Mouse (Mus musculus): Measurements from ENCODE around the gene Vti1a. TPM values are rescaled to one million over a fixed set of nuclear protein-coding genes. Genes with fewer than 3 reads are reported as not detected.

Vti1a gene
- polyA plus RNA-seq, 1 experiment from 2014 or later, result 17.9 TPM

GRCm38 (mm10) chr19:55276100-55276499 lies 40.0 kb upstream of the Vti1a start:
- H3K9ac ChIP-seq (replicated peaks; ENCODE audit: low read depth), result no peak overlapping the region
- no peak overlapping the region for H3K27ac ChIP-seq (ENCODE audit: low read length)
- H3K4me2 ChIP-seq (replicated peaks; ENCODE audit: low read depth, low read length), result no peak overlapping the region
- no peaks in the 10 kb centered on the region for H3K27me3 ChIP-seq (replicated peaks; ENCODE audit: insufficient read depth, low read length)
- DNase-seq (ENCODE audit: low spot score), result no peak
- H3K4me3 ChIP-seq (ENCODE audit: low read depth, low read length), result no peak overlapping the region
- TF ChIP-seq CTCF (IDR thresholded peaks at IDR 0.05), result no peak
- TF ChIP-seq EP300 (IDR thresholded peaks at IDR 0.05), result no peak
- peaks cover 12% of the 10 kb centered on the region; the same call in 1 of the 2 replicates for H3K36me3 ChIP-seq (ENCODE audit: insufficient read depth, low read length)
- no peak for ATAC-seq
- 78% methylated on average over 4 of the region's 4 CpGs for WGBS
- no peaks in the 10 kb centered on the region for H3K9me3 ChIP-seq (ENCODE audit: low read length)
- H3K4me1 ChIP-seq (ENCODE audit: insufficient read depth, low read depth, low read length), result peaks cover under 1% of the 10 kb centered on the region; the same call in 1 of the 2 replicates

- DNase-seq (ENCODE audit: low spot score) (no peak), ATAC-seq (no peak)
- WGBS, result 71% methylated on average over 3 of the region's 3 CpGs
These were observed 39.3 kb upstream of the Vti1a start for GRCm38 (mm10) chr19:55276770-55277169.

GRCm38 (mm10) chr19:55284093-55284492 lies 32.0 kb upstream of the Vti1a start:
- H3K27me3 ChIP-seq (replicated peaks; ENCODE audit: insufficient read depth, low read length), result no peaks in the 10 kb centered on the region
- DNase-seq (ENCODE audit: low spot score) (no peak), ATAC-seq (no peak)
- no peak overlapping the region for H3K4me3 ChIP-seq (ENCODE audit: low read depth, low read length)
- peaks cover 30% of the 10 kb centered on the region for H3K36me3 ChIP-seq (ENCODE audit: insufficient read depth, low read length)
- H3K4me2 ChIP-seq (replicated peaks; ENCODE audit: low read depth, low read length), result no peak overlapping the region
- H3K4me1 ChIP-seq (ENCODE audit: insufficient read depth, low read depth, low read length), result no peaks in the 10 kb centered on the region
- TF ChIP-seq EP300 (IDR thresholded peaks at IDR 0.05), result no peak
- TF ChIP-seq CTCF (IDR thresholded peaks at IDR 0.05), result no peak
- no peak overlapping the region for H3K9ac ChIP-seq (replicated peaks; ENCODE audit: low read depth)
- WGBS, result 72% methylated on average over 4 of the region's 4 CpGs
- no peaks in the 10 kb centered on the region for H3K9me3 ChIP-seq (ENCODE audit: low read length)
- H3K27ac ChIP-seq (ENCODE audit: low read length), result no peak overlapping the region

More at GRCm38 (mm10) chr19:55276770-55277169, 39.3 kb upstream of the Vti1a start:
- no peak overlapping the region for H3K4me2 ChIP-seq (replicated peaks; ENCODE audit: low read depth, low read length)
- TF ChIP-seq CTCF (IDR thresholded peaks at IDR 0.05), result no peak
- no peak for TF ChIP-seq EP300 (IDR thresholded peaks at IDR 0.05)
- H3K9ac ChIP-seq (replicated peaks; ENCODE audit: low read depth), result no peak overlapping the region
- H3K4me3 ChIP-seq (ENCODE audit: low read depth, low read length), result no peak overlapping the region
- H3K4me1 ChIP-seq (ENCODE audit: insufficient read depth, low read depth, low read length), result no peaks in the 10 kb centered on the region; the same call in 1 of the 2 replicates
- no peaks in the 10 kb centered on the region for H3K9me3 ChIP-seq (ENCODE audit: low read length)
- H3K36me3 ChIP-seq (ENCODE audit: insufficient read depth, low read length), result peaks cover 18% of the 10 kb centered on the region
- no peaks in the 10 kb centered on the region for H3K27me3 ChIP-seq (replicated peaks; ENCODE audit: insufficient read depth, low read length)
- no peak overlapping the region for H3K27ac ChIP-seq (ENCODE audit: low read length)

GRCm38 (mm10) chr19:55286034-55286433 lies 30.1 kb upstream of the Vti1a start:
- 86% methylated on average over 4 of the region's 4 CpGs for WGBS
- no peaks in the 10 kb centered on the region for H3K4me1 ChIP-seq (ENCODE audit: insufficient read depth, low read depth, low read length)

GRCm38 (mm10) chr19:55288974-55289373 lies 27.1 kb upstream of the Vti1a start:
- no peak overlapping the region for H3K9ac ChIP-seq (replicated peaks; ENCODE audit: low read depth)
- ATAC-seq, result no peak
- H3K4me3 ChIP-seq (ENCODE audit: low read depth, low read length), result no peak overlapping the region
- H3K4me2 ChIP-seq (replicated peaks; ENCODE audit: low read depth, low read length), result no peak overlapping the region
- no peak for DNase-seq (ENCODE audit: low spot score)
- no peaks in the 10 kb centered on the region for H3K9me3 ChIP-seq (ENCODE audit: low read length)
- H3K27me3 ChIP-seq (replicated peaks; ENCODE audit: insufficient read depth, low read length), result no peaks in the 10 kb centered on the region
- no peaks in the 10 kb centered on the region for H3K4me1 ChIP-seq (ENCODE audit: insufficient read depth, low read depth, low read length)
- no peak overlapping the region for H3K27ac ChIP-seq (ENCODE audit: low read length)
- H3K36me3 ChIP-seq (ENCODE audit: insufficient read depth, low read length), result peaks cover 27% of the 10 kb centered on the region
- TF ChIP-seq EP300 (IDR thresholded peaks at IDR 0.05), result no peak
- TF ChIP-seq CTCF (IDR thresholded peaks at IDR 0.05), result no peak

More at GRCm38 (mm10) chr19:55286034-55286433, 30.1 kb upstream of the Vti1a start:
- no peak for DNase-seq (ENCODE audit: low spot score)
- Histone ChIP-seq H3K4me3 (ENCODE audit: low read depth, low read length) (no peak overlapping the region), H3K9me3 (ENCODE audit: low read length) (no peaks in the 10 kb centered on the region), H3K27ac (ENCODE audit: low read length) (no peak overlapping the region), H3K9ac (replicated peaks; ENCODE audit: low read depth) (no peak overlapping the region), H3K27me3 (replicated peaks; ENCODE audit: insufficient read depth, low read length) (no peaks in the 10 kb centered on the region), H3K4me2 (replicated peaks; ENCODE audit: low read depth, low read length) (no peak overlapping the region), H3K36me3 (ENCODE audit: insufficient read depth, low read length) (peaks cover 28% of the 10 kb centered on the region)
- no peak for TF ChIP-seq CTCF (IDR thresholded peaks at IDR 0.05)
- no peak for TF ChIP-seq EP300 (IDR thresholded peaks at IDR 0.05)
- ATAC-seq, result no peak

GRCm38 (mm10) chr19:55290621-55291270 lies 25.3 kb upstream of the Vti1a start:
- 86% methylated on average over 2 of the region's 2 CpGs for WGBS
- H3K36me3 ChIP-seq (ENCODE audit: insufficient read depth, low read length), result peaks cover 31% of the 10 kb centered on the region
- H3K27me3 ChIP-seq (replicated peaks; ENCODE audit: insufficient read depth, low read length), result no peaks in the 10 kb centered on the region
- no peaks in the 10 kb centered on the region for H3K9me3 ChIP-seq (ENCODE audit: low read length)
- no peak for DNase-seq (ENCODE audit: low spot score)
- H3K9ac ChIP-seq (replicated peaks; ENCODE audit: low read depth), result no peak overlapping the region
- no peak overlapping the region for H3K27ac ChIP-seq (ENCODE audit: low read length)
- no peak for ATAC-seq
- no peak overlapping the region for H3K4me2 ChIP-seq (replicated peaks; ENCODE audit: low read depth, low read length)
- no peak overlapping the region for H3K4me3 ChIP-seq (ENCODE audit: low read depth, low read length)
- no peak for TF ChIP-seq CTCF (IDR thresholded peaks at IDR 0.05)
- TF ChIP-seq EP300 (IDR thresholded peaks at IDR 0.05), result no peak
- no peaks in the 10 kb centered on the region for H3K4me1 ChIP-seq (ENCODE audit: insufficient read depth, low read depth, low read length)

All from lung, postnatal 0 days (tissue).